Mouse (Mus musculus): ENCODE measurements around the gene Mief2.

- TF ChIP-seq CTCF (IDR thresholded peaks at IDR 0.05; ENCODE audit: extremely low read depth, insufficient read depth, low read length) (no peak), POLR2A (IDR thresholded peaks at IDR 0.05; ENCODE audit: extremely low read depth, insufficient read depth, low read length) (no peak)
Measured at GRCm38 (mm10) chr11:60776107-60776828, 48.1 kb downstream of the Mief2 start.

All from cortical plate, adult 2 months (tissue).